Mouse (Mus musculus) cortical plate, adult 2 months (tissue): ENCODE results near the gene a.

Experiments used
- CTCF ChIP-seq: fragments of 200-500 bp; IDR thresholded peaks from 2 replicates; pipeline ENCODE4 v1.5.1; 2011; ENCODE audit warnings: mild to moderate bottlenecking, control low read depth, low read length; ENCODE audit not compliant: insufficient read depth; ENCODE audit errors: extremely low read depth
- POLR2A ChIP-seq: fragments of 200-500 bp; IDR thresholded peaks from 2 replicates; pipeline ENCODE4 v1.6.1; 2011; ENCODE audit warnings: mild to moderate bottlenecking, low read length, control low read depth; ENCODE audit not compliant: insufficient read depth; ENCODE audit errors: extremely low read depth

GRCm38 (mm10) chr2:154892201-154893044 is 101.2 kb downstream of the a start, which contains the start of gene Eif2s2:
- no peak for TF ChIP-seq CTCF
- TF ChIP-seq POLR2A, result peak; percentile 69; the same call in 1 of the 2 replicates
